Mouse (Mus musculus) heart, embryonic 10.5 days (tissue): ENCODE results near the gene Ocel1. TPM values are rescaled to one million over a fixed set of nuclear protein-coding genes. Genes with fewer than 3 reads are reported as not detected.

Experiments
- DNase-seq: peaks from one replicate; pipeline ENCODE4 v3.0.0-alpha.2; 2017; ENCODE audit warnings: low spot score
- H3K27ac ChIP-seq: fragments of 300-500 bp; sonication (generic); 2 replicates; pipeline ENCODE4 v1.5.1; 2016; ENCODE audit warnings: mild to moderate bottlenecking
- H3K27me3 ChIP-seq: fragments of 300-500 bp; sonication (generic); 2 replicates; pipeline ENCODE4 v1.6.1; 2016; ENCODE audit warnings: mild to moderate bottlenecking; ENCODE audit not compliant: poor library complexity, insufficient read depth, severe bottlenecking
- H3K36me3 ChIP-seq: fragments of 300-500 bp; sonication (generic); 2 replicates; pipeline ENCODE4 v1.6.1; 2016; ENCODE audit warnings: mild to moderate bottlenecking, moderate library complexity
- H3K4me1 ChIP-seq: fragments of 300-500 bp; sonication (generic); 2 replicates; pipeline ENCODE4 v1.6.1; 2016; ENCODE audit warnings: mild to moderate bottlenecking
- H3K4me3 ChIP-seq: fragments of 300-500 bp; sonication (generic); 2 replicates; pipeline ENCODE4 v1.5.1; 2016; ENCODE audit warnings: mild to moderate bottlenecking, moderate library complexity
- H3K9me3 ChIP-seq: fragments of 300-500 bp; sonication (generic); 2 replicates; pipeline ENCODE4 v1.6.1; 2016; ENCODE audit warnings: mild to moderate bottlenecking, moderate library complexity
- WGBS: fragments of 180-500 bp; shearing (Covaris S2); methylation state at CpG from one replicate; pipeline ENCODE4 v1.1.7; 2016; 5-methylcytosine and 5-hydroxymethylcytosine counted together
- polyA plus RNA-seq: library from polyadenylated mRNA; unstranded; fragments of >200 nt; fragmentation: Nextera tagmentation; extraction: Ambion mirVana; gene quantifications from 2 replicates; pipeline ENCODE4 v1.2.1, GENCODE M21; 2016

The Ocel1 gene
- polyA plus RNA-seq, 1 experiment from 2014 or later, result 4.2 TPM

- Histone ChIP-seq H3K4me1 (peaks cover 29% of the 10 kb centered on the region), H3K27me3 (peaks cover 5% of the 10 kb centered on the region; the same call in 1 of the 2 replicates), H3K27ac (no peak overlapping the region), H3K36me3 (peaks cover 25% of the 10 kb centered on the region), H3K9me3 (no peaks in the 10 kb centered on the region), H3K4me3 (peak overlapping the region; percentile 81)
- WGBS, result 82% methylated on average over 12 of the region's 12 CpGs
- no peak for DNase-seq
Measured at GRCm38 (mm10) chr8:71397701-71398100, 26.6 kb downstream of the Ocel1 start.

GRCm38 (mm10) chr8:71400826-71401225, 29.7 kb downstream of the Ocel1 start:
- Histone ChIP-seq H3K27ac (no peak overlapping the region), H3K4me1 (peaks cover 34% of the 10 kb centered on the region), H3K27me3 (no peaks in the 10 kb centered on the region), H3K9me3 (no peaks in the 10 kb centered on the region), H3K4me3 (no peak overlapping the region), H3K36me3 (peaks cover 25% of the 10 kb centered on the region)
- WGBS, result 89% methylated on average over 2 of the region's 2 CpGs
- DNase-seq, result peak; percentile 69

- no peaks in the 10 kb centered on the region for H3K9me3 ChIP-seq
- no peak overlapping the region for H3K27ac ChIP-seq
- H3K27me3 ChIP-seq, result no peaks in the 10 kb centered on the region
- H3K4me1 ChIP-seq, result peaks cover 37% of the 10 kb centered on the region
- DNase-seq, result peak; percentile 69
- peaks cover 25% of the 10 kb centered on the region for H3K36me3 ChIP-seq
- H3K4me3 ChIP-seq, result no peak overlapping the region
Measured at GRCm38 (mm10) chr8:71401454-71401853, 30.4 kb downstream of the Ocel1 start.

GRCm38 (mm10) chr8:71402446-71402964, 31.4 kb downstream of the Ocel1 start:
- peak; percentile 58 for DNase-seq
- Histone ChIP-seq H3K27me3 (no peaks in the 10 kb centered on the region), H3K27ac (no peak overlapping the region), H3K4me1 (peaks cover 34% of the 10 kb centered on the region), H3K9me3 (no peaks in the 10 kb centered on the region), H3K36me3 (peaks cover 30% of the 10 kb centered on the region), H3K4me3 (no peak overlapping the region)
- 89% methylated on average over 9 of the region's 9 CpGs for WGBS

GRCm38 (mm10) chr8:71403107-71403885, 32.2 kb downstream of the Ocel1 start:
- 66% methylated on average over 6 of the region's 6 CpGs for WGBS
- Histone ChIP-seq H3K36me3 (peaks cover 36% of the 10 kb centered on the region), H3K9me3 (no peaks in the 10 kb centered on the region), H3K4me3 (no peak overlapping the region), H3K27me3 (no peaks in the 10 kb centered on the region), H3K27ac (no peak overlapping the region), H3K4me1 (peaks cover 31% of the 10 kb centered on the region)
- DNase-seq, result peak; percentile 71

- peaks cover 36% of the 10 kb centered on the region for H3K36me3 ChIP-seq
- H3K27ac ChIP-seq, result no peak overlapping the region
- H3K4me3 ChIP-seq, result no peak overlapping the region
- 91% methylated on average over 8 of the region's 8 CpGs for WGBS
- no peaks in the 10 kb centered on the region for H3K27me3 ChIP-seq
- no peaks in the 10 kb centered on the region for H3K9me3 ChIP-seq
- DNase-seq, result peak; percentile 75
- H3K4me1 ChIP-seq, result peaks cover 31% of the 10 kb centered on the region
Measured at GRCm38 (mm10) chr8:71404011-71404410, 32.9 kb downstream of the Ocel1 start.

GRCm38 (mm10) chr8:71404951-71405351, 33.9 kb downstream of the Ocel1 start:
- no peaks in the 10 kb centered on the region for H3K27me3 ChIP-seq
- H3K9me3 ChIP-seq, result no peaks in the 10 kb centered on the region
- H3K4me3 ChIP-seq, result peak overlapping the region; percentile 90
- WGBS, result 82% methylated on average over 9 of the region's 9 CpGs
- H3K4me1 ChIP-seq, result peaks cover 31% of the 10 kb centered on the region
- peaks cover 38% of the 10 kb centered on the region for H3K36me3 ChIP-seq
- 0 out of 2 replicates have a peak overlapping the region, but pooled peaks have one; percentile 22 for H3K27ac ChIP-seq
- DNase-seq, result peak; percentile 63

GRCm38 (mm10) chr8:71405401-71406098, 34.5 kb downstream of the Ocel1 start, which contains the start of gene Ankle1:
Gene Ankle1, plus strand, starts transcription at chr8:71406010.
- Histone ChIP-seq H3K4me3 (peak within 1 kb of the TSS; percentile 90), H3K27me3 (no peaks in the 10 kb centered on the region), H3K9me3 (no peaks in the 10 kb centered on the region), H3K36me3 (peaks cover 37% of the 10 kb centered on the region), H3K4me1 (peaks cover 31% of the 10 kb centered on the region), H3K27ac (peak within 1 kb of the TSS; percentile 91)
- peak; percentile 98 for DNase-seq
- 17% methylated on average over 33 of the region's 33 CpGs for WGBS

GRCm38 (mm10) chr8:71406099-71407015, 35.3 kb downstream of the Ocel1 start:
- DNase-seq, result peak; percentile 93
- WGBS, result 1% methylated on average over 55 of the region's 55 CpGs
- Histone ChIP-seq H3K9me3 (no peaks in the 10 kb centered on the region), H3K4me1 (peaks cover 32% of the 10 kb centered on the region), H3K36me3 (peaks cover 32% of the 10 kb centered on the region), H3K27ac (peak overlapping the region; percentile 91), H3K4me3 (peak overlapping the region; percentile 90), H3K27me3 (no peaks in the 10 kb centered on the region)

GRCm38 (mm10) chr8:71407441-71407840, 36.3 kb downstream of the Ocel1 start:
- WGBS, result 92% methylated on average over 14 of the region's 14 CpGs
- Histone ChIP-seq H3K4me3 (no peak overlapping the region), H3K4me1 (peaks cover 37% of the 10 kb centered on the region), H3K27ac (no peak overlapping the region), H3K36me3 (peaks cover 32% of the 10 kb centered on the region), H3K9me3 (no peaks in the 10 kb centered on the region), H3K27me3 (no peaks in the 10 kb centered on the region)
- DNase-seq, result peak; percentile 74

- Histone ChIP-seq H3K4me3 (no peak overlapping the region), H3K4me1 (peaks cover 30% of the 10 kb centered on the region), H3K9me3 (no peaks in the 10 kb centered on the region), H3K36me3 (peaks cover 32% of the 10 kb centered on the region), H3K27me3 (no peaks in the 10 kb centered on the region), H3K27ac (no peak overlapping the region)
- WGBS, result 95% methylated on average over 4 of the region's 4 CpGs
- peak; percentile 73 for DNase-seq
Measured at GRCm38 (mm10) chr8:71408231-71408630, 37.1 kb downstream of the Ocel1 start.

- H3K9me3 ChIP-seq, result no peaks in the 10 kb centered on the region
- no peak overlapping the region for H3K27ac ChIP-seq
- H3K36me3 ChIP-seq, result peaks cover 32% of the 10 kb centered on the region
- H3K4me3 ChIP-seq, result no peak overlapping the region
- H3K27me3 ChIP-seq, result no peaks in the 10 kb centered on the region
- WGBS, result 51% methylated on average over 11 of the region's 11 CpGs
- peaks cover 8% of the 10 kb centered on the region for H3K4me1 ChIP-seq
- no peak for DNase-seq
Measured at GRCm38 (mm10) chr8:71411535-71412273, 40.6 kb downstream of the Ocel1 start.
